Mouse (Mus musculus) liver, embryonic 11.5 days (tissue): Measurements from ENCODE around the gene Krit1. TPM values are rescaled to one million over a fixed set of nuclear protein-coding genes. Genes with fewer than 3 reads are reported as not detected.

Experiments used
- ATAC-seq: fragments of 200-750 bp; cut with Nextera tagmentation; replicated peaks from 2 replicates; pipeline ENCODE4 v1.8.0; 2017; ENCODE audit warnings: moderate number of reproducible peaks, mild to moderate bottlenecking, moderate TSS enrichment, moderate library complexity; ENCODE audit not compliant: low FRiP score
- DNase-seq: peaks from one replicate; pipeline ENCODE4 v3.0.0-alpha.2; 2017; ENCODE audit warnings: low spot score
- H3K27ac ChIP-seq: fragments of 300-500 bp; sonication (generic); 2 replicates; pipeline ENCODE4 v1.5.1; 2014; ENCODE audit warnings: mild to moderate bottlenecking, low read depth, low read length, control low read depth
- H3K27me3 ChIP-seq: fragments of 300-500 bp; sonication (generic); replicated peaks from 2 replicates; pipeline ENCODE4 v1.6.1; 2014; ENCODE audit warnings: low read length, mixed read lengths; ENCODE audit not compliant: control insufficient read depth, insufficient read depth
- H3K36me3 ChIP-seq: fragments of 300-500 bp; sonication (generic); 2 replicates; pipeline ENCODE4 v1.6.1; 2014; ENCODE audit warnings: mild to moderate bottlenecking, low read length, moderate library complexity, mixed read lengths; ENCODE audit not compliant: control insufficient read depth, insufficient read depth
- H3K4me1 ChIP-seq: fragments of 300-500 bp; sonication (generic); replicated peaks from 2 replicates; pipeline ENCODE4 v1.6.1; 2014; ENCODE audit warnings: low read length, mixed read lengths; ENCODE audit not compliant: control insufficient read depth, insufficient read depth
- H3K4me2 ChIP-seq: fragments of 300-500 bp; sonication (generic); 2 replicates; pipeline ENCODE4 v1.6.1; 2014; ENCODE audit warnings: mild to moderate bottlenecking, control low read depth, moderate library complexity
- H3K4me3 ChIP-seq: fragments of 300-500 bp; sonication (generic); 2 replicates; pipeline ENCODE4 v1.5.1; 2014; ENCODE audit warnings: low read depth, low read length, control low read depth
- H3K9ac ChIP-seq: fragments of 300-500 bp; sonication (generic); 2 replicates; pipeline ENCODE4 v1.6.1; 2014; ENCODE audit warnings: low read depth, low read length, control low read depth
- H3K9me3 ChIP-seq: fragments of 300-500 bp; sonication (generic); 2 replicates; pipeline ENCODE4 v1.6.1; 2016; ENCODE audit warnings: low read length, inconsistent platforms, mixed read lengths; ENCODE audit not compliant: control insufficient read depth
- WGBS: fragments of 180-500 bp; shearing (Covaris S2); extraction: QIAGEN DNeasy Blood & Tissue Kit; methylation state at CpG from one replicate; pipeline ENCODE4 v1.1.7; 2014; 5-methylcytosine and 5-hydroxymethylcytosine counted together
- polyA plus RNA-seq: library from polyadenylated mRNA; unstranded; fragments of >200 nt; fragmentation: Nextera tagmentation; extraction: Ambion mirVana; gene quantifications from 2 replicates; pipeline ENCODE4 v1.2.1, GENCODE M21; 2014

Krit1 gene
- polyA plus RNA-seq, result 38.2 and 38.8 TPM in 2 replicates

DNA sequence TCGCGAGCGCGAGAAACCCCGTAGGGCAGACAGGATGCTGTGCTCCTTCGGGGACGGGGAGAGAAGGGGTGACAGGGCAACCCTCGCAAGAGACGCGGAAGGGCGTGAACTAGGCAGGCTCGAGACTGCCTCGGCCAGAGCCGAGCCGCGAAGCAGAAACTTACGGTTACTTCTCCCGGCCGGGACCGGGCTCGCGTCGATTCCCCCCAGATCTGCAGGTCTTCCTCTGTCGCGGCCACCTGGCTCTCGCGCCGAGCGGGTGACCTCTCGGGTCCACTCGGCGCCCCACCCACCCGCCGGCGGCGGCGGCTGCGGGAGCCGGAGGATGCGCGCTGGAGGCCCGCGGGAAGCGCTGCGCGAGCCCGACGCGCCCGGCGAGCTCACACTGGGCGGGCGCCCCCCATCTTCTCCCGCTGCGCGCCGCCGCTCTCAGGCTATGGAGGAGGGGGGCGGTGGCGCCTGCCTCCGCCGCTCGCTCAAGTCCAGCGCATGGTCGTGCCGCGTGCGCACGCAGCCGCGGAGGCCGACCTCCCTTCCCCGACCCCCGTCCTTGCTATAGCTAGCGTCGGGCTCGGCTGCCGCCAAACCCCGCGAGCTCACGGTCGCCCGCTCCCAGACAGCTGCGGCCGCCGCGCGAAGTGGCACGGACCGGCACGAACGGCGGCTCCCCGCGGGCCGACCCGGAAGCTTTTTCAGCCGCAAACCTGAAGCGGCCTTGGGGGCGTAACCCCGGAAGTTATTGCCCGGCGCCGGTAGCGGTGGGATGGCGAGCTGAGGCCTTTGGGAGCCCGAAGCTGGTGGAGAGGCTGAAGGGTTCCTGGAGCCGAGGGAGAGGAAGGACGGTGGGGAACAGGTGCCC lies at the start of gene Krit1, which contains the start of gene Ankib1:
Gene Krit1 (plus strand): TSS at position 752 of the 859 bp plus-strand sequence.
Gene Ankib1 (minus strand): TSS at position 493 of the 859 bp plus-strand sequence.
- DNase-seq, result peak; percentile 90
- H3K27me3 ChIP-seq, result no peaks in the 10 kb centered on the region
- peaks cover 14% of the 10 kb centered on the region; the same call in 1 of the 2 replicates for H3K4me1 ChIP-seq
- peak; percentile 88 for ATAC-seq
- H3K9ac ChIP-seq, result peak within 1 kb of the TSS; percentile 88
- H3K9me3 ChIP-seq, result no peaks in the 10 kb centered on the region
- H3K27ac ChIP-seq, result peak within 1 kb of the TSS; percentile 92
- peak within 1 kb of the TSS; percentile 90 for H3K4me2 ChIP-seq
- under 1% methylated on average over 107 of the region's 109 CpGs for WGBS
- peak within 1 kb of the TSS; percentile 69 for H3K4me3 ChIP-seq
- H3K36me3 ChIP-seq, result no peaks in the 10 kb centered on the region

DNA sequence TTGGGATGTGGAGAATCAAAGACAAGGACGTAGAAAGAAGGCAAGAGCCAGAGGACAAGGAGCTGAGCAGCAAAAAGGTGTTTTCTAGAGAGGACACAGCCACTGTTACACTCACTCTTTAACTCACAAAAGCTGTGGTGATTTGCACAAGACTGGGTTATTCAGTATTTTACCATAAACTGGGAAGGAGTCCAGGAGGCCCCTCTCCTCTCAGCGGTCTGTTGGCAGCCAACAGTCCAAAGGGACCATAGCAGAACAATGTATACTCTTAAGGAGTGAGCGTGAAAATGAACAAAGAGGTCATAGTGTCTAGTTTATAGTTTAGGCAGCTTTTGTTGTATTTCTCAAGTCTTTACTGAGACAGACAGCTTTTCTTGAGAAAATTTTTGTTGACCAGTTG lies 31.5 kb upstream of the Krit1 start:
- Histone ChIP-seq H3K9ac (no peak overlapping the region), H3K27ac (no peak overlapping the region), H3K4me3 (no peak overlapping the region), H3K36me3 (no peaks in the 10 kb centered on the region), H3K9me3 (no peaks in the 10 kb centered on the region), H3K27me3 (no peaks in the 10 kb centered on the region), H3K4me2 (no peak overlapping the region), H3K4me1 (no peaks in the 10 kb centered on the region)
- 89% methylated on average over 3 of the region's 3 CpGs for WGBS
- ATAC-seq, result no peak
- DNase-seq, result no peak

DNA sequence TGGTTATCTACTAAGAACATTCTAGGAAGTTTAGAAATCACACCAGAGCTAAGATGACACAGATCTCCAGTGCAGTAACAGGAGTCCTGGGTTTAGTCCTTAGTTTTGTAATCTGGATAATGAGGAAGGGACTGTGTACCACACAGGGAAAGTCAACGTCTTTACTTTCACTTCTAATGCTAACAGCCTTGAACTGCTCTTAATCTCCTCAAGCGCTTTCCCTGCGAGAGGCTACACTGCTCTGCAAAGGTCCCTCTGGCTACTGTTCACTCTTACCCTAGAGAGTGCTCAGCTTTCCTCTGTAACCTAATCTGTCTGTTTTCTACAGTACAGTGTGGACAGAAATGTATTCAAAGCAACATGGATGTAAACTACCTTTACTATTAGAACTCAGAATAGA lies 31.0 kb upstream of the Krit1 start:
- H3K4me3 ChIP-seq, result no peak overlapping the region
- H3K4me1 ChIP-seq, result no peaks in the 10 kb centered on the region
- no peak overlapping the region for H3K27ac ChIP-seq
- WGBS, result 69% methylated on average over 3 of the region's 3 CpGs
- H3K9me3 ChIP-seq, result no peaks in the 10 kb centered on the region
- no peak for DNase-seq
- H3K36me3 ChIP-seq, result no peaks in the 10 kb centered on the region
- H3K4me2 ChIP-seq, result no peak overlapping the region
- no peaks in the 10 kb centered on the region for H3K27me3 ChIP-seq
- no peak for ATAC-seq
- H3K9ac ChIP-seq, result no peak overlapping the region

DNA sequence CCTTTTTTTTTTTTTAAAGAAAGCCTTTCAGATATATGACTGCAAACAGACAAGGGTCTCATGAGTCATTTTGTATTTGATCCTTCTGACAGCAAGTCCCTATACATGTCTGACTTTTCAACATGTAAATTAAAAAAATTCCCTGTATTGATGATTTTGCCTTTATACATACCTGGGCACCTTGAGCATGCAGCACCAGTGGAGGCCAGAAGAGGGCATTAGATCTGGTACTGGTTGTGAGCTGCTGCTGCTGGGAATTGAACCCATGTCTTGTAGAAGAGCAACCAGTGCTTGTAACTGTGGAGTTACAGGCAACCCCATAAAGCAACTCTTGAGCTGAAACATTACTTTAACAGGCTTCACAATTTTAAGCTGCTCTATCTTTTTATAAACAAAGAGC lies 20.3 kb upstream of the Krit1 start:
- H3K27ac ChIP-seq, result no peak overlapping the region
- H3K4me1 ChIP-seq, result no peaks in the 10 kb centered on the region
- no peak for ATAC-seq
- H3K9me3 ChIP-seq, result no peaks in the 10 kb centered on the region
- no peaks in the 10 kb centered on the region for H3K36me3 ChIP-seq
- DNase-seq, result no peak
- H3K9ac ChIP-seq, result no peak overlapping the region
- H3K4me2 ChIP-seq, result no peak overlapping the region
- H3K4me3 ChIP-seq, result no peak overlapping the region
- H3K27me3 ChIP-seq, result no peaks in the 10 kb centered on the region

DNA sequence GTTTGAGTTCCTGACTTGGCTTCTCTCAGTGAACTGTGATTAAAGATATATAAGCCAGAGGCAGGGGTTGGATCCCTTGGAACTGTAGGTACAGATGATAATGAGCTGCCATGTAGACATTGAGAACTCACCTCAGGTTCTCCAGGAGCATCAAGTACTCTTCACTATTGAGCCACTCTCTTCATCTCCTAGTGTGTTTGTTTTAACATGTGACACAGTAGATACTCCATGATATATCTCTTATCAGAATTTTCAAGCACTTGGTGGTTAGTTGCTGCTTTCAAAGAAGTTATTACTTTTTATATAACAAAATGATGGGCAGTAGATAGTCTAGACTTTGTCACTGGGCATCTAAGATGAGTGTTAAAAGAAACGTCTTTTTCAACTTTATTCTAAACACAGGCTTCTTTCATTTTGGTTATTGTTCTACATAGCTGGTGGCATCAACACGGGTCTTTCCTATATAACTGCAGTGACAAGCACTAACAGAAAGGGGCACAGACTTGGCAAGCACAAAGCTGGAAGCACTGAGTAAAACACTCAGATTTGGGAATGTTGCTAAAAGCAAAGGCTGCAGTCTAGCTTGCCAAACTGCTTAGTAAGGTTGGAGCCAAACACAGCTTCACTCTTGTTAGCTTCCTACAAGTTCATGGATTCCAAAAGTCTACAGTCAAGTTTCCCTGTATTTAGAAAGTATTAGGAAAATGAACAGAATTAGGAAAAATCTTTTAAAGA lies 18.9 kb upstream of the Krit1 start:
- ATAC-seq, result peak; percentile 53
- no peaks in the 10 kb centered on the region for H3K27me3 ChIP-seq
- 78% methylated on average over 2 of the region's 2 CpGs for WGBS
- H3K4me2 ChIP-seq, result no peak overlapping the region
- H3K36me3 ChIP-seq, result no peaks in the 10 kb centered on the region
- no peak for DNase-seq
- no peak overlapping the region for H3K9ac ChIP-seq
- H3K9me3 ChIP-seq, result no peaks in the 10 kb centered on the region
- no peak overlapping the region for H3K27ac ChIP-seq
- no peak overlapping the region for H3K4me3 ChIP-seq
- H3K4me1 ChIP-seq, result no peaks in the 10 kb centered on the region

DNA sequence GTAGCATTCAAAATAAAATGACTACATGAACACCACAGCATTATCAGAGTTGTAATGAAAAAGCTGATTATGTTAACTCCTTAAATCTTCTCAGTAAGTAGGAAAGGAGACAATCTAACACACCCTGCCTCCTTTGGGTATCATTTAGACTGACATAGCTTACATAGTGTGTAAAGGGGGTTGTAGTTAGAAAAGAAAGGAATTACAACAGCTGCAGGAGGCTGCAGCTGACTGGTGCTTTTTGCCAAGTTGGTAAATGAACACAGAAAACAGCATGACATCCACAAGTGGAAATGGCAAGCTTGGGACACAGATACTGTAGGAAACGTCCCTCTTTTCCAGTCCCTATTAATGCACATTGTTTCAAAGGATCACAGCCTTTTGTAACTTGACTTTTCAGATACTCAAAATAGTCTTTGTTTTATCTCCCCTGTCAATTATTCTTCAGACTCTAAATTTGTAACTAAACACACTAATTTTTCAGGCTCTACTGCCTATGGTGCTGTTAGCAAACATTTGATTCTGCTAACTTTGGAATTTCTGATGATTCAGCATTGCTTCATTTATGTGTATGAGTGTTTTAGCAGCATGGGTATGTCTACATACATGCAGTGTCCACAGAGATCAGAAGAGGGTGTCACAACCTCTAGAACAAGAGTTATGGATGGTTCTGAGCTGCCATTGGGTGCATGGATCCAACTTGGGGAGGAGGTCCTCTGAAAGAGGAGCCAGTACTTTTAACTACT lies 18.1 kb upstream of the Krit1 start:
- H3K27me3 ChIP-seq, result no peaks in the 10 kb centered on the region
- ATAC-seq, result no peak
- H3K27ac ChIP-seq, result no peak overlapping the region
- no peak overlapping the region for H3K4me2 ChIP-seq
- H3K9ac ChIP-seq, result no peak overlapping the region
- 67% methylated on average over 1 of the region's 1 CpGs for WGBS
- no peaks in the 10 kb centered on the region for H3K9me3 ChIP-seq
- H3K4me1 ChIP-seq, result no peaks in the 10 kb centered on the region
- no peak overlapping the region for H3K4me3 ChIP-seq
- no peaks in the 10 kb centered on the region for H3K36me3 ChIP-seq
- no peak for DNase-seq

DNA sequence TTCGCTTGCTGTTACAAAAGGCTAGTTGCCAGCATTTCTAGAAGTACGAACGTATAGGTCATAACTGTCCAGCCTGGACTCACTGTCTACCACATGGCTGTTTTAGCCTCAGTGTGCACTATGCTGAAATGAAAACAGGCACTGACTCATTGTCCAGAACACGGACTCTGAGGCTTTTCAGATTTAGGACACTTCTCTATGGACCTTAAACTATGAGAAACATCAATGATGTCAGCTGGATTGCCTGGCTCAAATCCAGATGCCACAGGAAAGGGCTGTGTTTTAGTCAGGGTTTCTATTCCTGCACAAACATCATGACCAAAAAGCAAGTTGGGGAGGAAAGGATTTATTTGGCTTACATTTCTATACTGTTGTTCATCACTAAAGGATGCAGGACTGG lies 15.4 kb upstream of the Krit1 start:
- peaks cover 7% of the 10 kb centered on the region; the same call in 1 of the 2 replicates for H3K4me1 ChIP-seq
- no peaks in the 10 kb centered on the region for H3K36me3 ChIP-seq
- H3K9ac ChIP-seq, result no peak overlapping the region
- H3K4me2 ChIP-seq, result no peak overlapping the region
- no peak for ATAC-seq
- H3K4me3 ChIP-seq, result no peak overlapping the region
- DNase-seq, result no peak
- H3K9me3 ChIP-seq, result no peaks in the 10 kb centered on the region
- H3K27ac ChIP-seq, result no peak overlapping the region
- no peaks in the 10 kb centered on the region for H3K27me3 ChIP-seq
- WGBS, result 87% methylated on average over 4 of the region's 4 CpGs

DNA sequence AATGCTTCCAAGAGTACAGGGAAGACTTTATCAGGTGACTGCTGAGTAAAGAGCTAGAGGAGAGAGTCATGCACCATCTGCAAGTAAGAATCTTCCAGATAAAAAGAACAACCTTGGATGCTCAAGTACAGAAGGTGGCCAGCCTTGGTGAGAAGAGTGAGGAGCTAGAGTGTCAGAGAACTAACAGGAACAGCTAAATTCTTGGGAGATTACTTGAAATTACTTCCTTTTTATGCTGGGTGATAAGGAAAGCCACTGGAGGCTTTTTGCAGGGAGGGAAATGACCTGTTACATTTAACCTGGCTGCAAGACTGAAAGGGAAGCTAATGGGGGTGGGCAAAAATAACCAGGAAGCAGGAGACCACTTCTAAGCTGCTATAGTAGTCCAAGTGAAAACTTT lies 11.9 kb upstream of the Krit1 start:
- H3K27ac ChIP-seq, result no peak overlapping the region
- H3K27me3 ChIP-seq, result no peaks in the 10 kb centered on the region
- DNase-seq (no peak), ATAC-seq (no peak)
- H3K4me2 ChIP-seq, result no peak overlapping the region
- H3K4me1 ChIP-seq, result peaks cover 7% of the 10 kb centered on the region; the same call in 1 of the 2 replicates
- no peaks in the 10 kb centered on the region for H3K9me3 ChIP-seq
- H3K9ac ChIP-seq, result no peak overlapping the region
- no peaks in the 10 kb centered on the region for H3K36me3 ChIP-seq
- no peak overlapping the region for H3K4me3 ChIP-seq
